Mouse (Mus musculus): ENCODE data around the gene Mthfd1l.

Gene Mthfd1l

DNA sequence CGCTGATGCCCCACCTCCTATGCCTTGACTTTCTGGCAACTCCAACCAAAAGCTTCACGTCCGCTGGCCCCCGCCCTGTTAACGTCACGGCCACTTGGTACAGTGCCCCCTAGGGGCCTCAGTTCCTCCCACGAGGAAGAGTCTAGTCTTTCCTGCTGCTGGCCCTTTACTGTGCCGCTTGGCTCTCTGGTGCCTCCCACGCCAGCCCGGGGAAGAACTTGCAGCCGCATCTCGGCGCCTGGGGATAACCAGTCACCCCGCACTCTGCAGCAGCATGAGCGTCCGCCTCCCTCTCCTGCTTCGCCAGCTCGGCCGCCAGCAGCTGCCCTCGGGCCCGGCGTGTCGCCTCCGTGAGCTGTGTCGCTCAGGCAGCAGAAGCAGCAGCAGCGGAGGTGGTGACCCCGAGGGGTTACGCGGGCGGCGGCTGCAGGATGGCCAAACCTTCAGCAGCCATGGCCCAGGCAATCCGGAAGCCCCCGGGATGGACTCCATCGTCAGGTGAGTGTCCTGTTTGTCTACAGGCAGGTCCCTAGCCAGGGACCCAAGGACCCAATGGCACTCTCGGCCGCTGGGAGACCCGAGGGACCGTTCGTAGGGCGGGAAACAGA is at the start of gene Mthfd1l:
TSS of gene Mthfd1l (plus strand) at position 138 of the 608 bp plus-strand sequence.
- DNase-seq = peak; percentile 82 to 88

DNA sequence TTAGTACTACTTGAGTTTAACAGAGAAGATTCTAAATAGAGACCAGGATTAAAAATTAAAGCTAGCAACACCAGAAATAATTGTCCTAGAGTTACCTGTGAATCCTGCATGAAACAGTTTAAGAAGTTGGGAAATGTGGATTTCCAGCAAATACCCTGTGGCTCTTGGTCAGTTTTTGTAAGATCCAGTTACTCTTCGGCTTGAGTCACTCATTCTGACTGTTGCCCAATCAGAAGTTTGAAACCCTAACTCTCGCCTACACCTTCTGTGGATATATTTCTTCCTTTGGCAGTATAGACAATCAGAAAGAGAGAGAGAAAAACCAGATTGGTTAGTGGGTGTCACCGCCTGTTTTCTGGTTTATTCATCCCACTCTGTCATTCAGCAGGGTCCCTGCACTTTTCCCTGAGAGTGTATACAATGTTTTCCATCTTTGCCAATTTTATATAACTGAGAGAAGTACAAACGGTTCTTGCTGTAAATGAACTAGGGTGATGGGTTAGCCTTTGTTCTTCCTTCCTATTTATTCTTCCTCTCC is 44.8 kb upstream of the Mthfd1l start:
- DNase-seq = no peak

DNA sequence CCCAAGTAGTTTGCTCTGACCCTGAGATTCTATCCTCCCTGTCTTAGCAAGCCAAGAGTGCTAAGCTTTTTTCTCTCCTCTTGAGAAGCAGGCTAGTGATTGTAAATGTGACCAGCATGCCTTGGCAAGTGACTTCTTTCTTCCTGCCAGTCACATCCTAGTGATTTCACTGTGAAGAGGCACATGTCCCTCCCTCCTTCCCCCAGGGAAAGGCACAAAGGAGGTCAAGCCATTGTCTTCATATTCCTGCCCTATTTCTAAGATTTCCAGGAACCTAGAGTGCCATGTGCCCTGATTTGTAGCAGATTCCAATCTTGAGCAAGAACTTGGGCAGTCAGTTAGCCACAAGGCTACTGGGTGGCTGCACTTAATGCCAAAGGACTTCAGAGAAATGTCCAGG is 41.1 kb upstream of the Mthfd1l start:
- no peak for DNase-seq

DNA sequence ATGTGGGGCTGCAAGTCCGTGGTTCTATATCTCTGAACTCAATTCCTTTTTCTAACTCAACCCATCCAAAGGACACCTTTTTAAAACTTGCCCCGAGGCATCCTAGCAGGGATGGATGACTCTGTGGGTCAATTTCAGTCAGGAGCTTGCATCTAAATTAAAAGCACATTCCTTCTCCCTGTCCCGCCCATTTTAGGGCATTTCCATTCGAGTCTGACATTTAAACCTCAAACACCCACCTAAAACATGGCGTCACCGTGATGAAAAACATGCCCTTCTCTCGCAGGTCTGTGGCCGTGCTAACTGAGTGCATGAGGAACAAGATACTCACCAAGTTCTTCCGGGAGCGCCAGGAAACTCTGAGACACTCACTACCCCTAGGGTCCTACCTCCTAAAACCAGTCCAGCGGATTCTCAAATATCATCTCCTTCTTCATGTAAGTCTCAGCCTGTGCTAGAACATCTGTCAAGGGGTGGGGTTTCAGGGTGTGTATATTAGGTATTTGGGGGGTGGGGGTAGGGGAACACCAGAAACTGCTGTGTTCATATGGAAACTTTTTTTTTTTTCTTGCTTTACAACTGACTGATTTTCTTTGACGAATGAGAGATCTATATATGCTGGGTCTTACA is 39.5 kb upstream of the Mthfd1l start:
- DNase-seq = no peak

DNA sequence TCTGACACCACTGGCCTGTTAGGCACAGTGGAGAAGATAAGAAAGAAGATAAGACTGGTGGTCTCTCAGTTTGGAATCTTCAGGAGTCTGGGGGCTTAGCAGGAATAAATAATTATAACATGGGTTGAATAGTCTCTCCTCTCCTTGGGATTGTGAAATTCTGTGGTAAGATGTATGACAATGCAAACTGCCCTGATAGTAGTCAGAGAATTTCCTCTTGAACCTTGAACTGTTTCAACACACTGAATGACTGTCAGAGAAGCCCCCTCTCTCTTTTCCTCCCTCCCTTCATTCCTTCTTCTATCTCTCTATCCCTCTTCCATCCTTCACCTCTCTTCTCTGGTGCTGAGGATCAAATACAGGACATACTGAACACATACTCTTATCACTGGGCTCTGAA is 36.1 kb upstream of the Mthfd1l start:
- DNase-seq = no peak

DNA sequence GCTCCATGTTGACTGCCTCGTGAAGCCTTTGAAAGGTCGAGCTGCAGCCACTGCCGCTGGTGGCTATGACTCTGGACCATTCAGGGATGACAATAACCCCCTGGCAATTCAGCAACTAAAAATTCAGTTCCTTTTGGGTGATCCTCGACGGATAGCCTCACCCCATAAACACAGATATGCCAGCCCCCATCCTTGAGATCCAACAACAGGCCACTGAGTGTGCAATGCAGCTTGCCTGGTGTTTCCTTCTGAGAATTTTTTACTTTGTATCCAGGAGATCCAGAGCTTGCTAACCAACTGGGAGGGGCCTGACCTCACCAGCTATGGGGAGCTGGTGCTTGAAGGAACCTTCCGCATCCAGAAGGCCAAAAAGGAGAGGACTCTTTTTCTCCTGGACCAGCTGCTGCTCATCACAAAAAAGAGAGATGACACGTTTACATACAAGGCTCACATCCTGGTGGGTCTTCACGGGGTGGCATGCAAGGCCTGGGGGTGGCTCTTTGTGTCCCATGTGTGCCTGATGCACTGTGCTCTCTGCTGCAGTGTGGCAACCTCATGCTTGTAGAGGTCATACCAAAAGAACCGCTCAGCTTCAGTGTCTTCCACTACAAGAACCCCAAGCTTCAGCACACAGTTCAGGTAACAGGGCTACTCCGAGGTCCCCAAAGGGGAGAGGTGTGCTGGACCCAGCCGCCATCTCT is 32.9 kb upstream of the Mthfd1l start:
- DNase-seq = no peak

DNA sequence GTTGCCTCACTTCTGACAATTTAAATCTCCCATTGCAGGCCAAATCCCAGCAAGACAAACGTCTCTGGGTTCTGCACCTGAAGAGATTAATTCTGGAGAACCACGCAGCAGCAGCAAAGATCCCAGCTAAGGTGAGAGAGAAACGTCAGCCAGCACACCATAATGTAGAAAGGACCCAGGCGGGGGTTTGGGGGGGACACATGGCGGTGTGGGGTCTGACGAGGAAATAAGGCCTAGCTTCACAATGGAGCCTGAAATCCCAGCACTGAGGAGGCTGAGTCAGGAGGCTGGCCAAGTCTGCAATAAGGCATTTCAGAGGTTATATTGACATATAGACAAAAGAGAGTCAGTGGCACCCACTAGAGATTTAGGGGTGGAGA is 32.3 kb upstream of the Mthfd1l start:
- no peak for DNase-seq

DNA sequence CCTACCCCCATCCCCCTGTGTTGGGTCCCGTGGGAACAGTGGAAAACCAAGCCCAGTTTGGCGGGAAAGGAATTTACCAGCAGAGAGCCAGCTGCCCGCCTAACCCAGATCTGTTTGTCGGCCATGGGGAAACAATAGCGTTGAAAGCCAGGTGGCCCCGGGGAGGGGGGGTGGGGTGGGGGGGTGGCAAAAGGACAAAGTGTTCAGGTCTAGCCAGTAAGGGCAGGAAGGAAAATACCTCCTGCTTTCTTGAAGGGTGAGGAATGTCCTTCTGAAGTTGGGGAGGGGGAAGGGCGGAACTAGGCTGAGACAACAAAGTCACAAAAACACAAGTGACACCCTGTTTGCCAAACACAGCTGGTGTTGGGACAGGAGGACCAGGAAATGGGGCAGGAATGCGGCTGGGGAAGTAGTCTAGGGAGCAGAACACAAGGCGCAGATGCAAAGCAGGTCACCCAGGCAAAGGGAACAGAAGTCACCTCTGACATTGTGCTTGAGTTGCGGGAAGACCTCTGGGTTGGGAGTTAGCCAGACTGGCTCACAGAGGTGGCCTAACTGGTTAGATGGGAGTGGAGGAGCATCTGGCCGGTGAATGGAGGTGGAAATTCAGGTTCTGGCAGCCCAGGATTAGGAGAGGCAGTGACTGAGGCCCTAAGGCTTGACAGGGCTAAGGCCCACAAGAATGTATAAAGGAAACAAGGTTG is 31.7 kb upstream of the Mthfd1l start:
- DNase-seq = no peak

DNA sequence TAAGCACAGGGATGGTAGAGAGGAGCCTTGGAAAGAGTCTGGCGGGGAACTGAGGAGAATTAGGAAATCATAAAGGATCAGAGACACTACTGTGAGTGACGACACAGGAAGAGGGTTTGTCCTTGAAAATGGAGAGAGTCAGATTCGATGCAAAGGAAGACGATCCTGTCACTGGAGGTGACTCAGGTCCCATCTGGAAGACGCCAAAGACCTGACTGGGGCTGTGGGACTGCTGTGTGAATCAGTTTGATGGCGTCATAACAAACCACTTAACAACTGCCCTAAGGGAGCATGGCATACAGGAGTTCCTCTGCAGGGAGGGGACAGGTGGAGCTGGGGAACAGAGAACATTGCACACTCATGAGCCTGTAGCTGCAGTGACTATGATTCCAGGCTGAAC is 30.6 kb upstream of the Mthfd1l start:
- no peak for DNase-seq

DNA sequence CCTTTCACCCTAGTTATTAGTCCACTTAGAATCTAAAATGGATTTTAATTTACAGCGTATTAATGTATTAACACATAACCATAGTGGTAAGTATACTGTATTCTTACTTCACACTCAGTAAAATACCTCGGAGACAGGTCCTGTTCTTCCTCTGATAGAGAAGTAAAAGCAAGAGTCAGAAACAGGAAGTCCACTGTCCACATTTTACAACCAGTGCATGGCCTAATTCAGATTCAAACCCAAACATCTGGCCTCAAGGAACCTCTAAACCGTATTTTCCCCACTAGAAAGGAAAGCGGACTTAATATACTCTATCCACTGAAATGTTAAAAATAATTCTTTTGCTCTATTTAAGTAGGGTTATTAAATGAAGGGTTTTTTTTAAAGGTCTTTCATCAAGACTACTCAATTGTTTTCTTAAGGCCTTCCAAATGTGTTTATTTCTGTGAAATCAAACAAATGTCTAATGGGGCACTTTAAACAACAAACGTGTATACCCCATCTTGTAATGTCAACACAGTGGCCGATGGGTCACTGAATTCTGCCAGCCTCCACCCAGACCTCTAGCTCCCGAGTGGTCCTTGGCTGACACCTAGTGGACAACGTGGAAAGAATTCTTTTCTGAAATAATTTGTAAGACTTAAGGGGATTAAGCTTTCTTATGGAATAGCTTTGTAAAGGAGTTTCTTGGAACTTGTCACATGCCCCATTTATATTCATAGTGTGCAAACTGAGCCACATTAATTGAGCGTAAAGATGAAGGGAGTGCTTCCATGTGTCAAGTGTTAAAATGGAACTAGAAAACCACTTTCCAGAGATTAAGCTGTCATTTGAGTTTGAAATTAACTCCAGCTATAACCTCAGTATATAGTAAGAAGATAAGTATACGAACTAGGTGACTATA is 29.2 kb upstream of the Mthfd1l start:
- DNase-seq = peak; percentile 24 to 57

DNA sequence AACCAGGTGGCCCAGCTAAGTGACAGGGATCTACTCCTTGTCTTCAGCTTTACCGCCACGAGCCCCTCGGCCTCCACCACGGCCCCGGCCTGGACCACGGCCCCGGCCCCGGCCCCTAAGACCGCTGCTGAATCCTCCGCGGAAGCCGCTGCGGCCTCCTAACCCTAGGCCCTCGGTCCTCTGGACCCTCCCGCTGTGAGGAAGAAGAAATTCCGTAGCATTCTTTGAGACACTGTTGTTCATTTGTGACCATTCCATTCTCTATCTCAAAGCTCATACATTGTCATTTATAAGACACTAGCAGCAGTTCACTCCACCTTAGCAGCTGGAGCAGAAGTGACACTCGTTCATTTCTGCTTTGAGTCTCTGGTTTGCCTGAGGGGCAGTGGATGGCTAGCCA is 26.0 kb upstream of the Mthfd1l start:
- no peak for DNase-seq

DNA sequence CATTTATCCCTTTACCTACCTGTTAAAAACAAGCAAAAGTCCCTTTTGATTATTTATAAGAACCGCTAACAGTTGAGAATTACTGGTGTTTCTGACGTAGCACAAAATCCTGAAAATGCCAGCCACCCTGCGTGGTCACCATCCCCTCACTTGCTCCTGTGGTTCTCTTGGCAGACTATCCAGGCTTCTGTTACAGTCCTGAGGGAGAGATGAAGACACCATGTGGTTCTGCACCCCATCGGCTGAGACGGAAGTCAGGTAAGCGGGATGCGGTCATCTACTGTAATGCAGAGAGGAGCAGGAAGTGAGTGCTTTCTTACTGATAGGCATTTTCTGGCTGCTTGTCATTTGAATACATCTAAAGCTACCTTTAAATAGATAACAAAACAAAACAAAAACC is 25.6 kb upstream of the Mthfd1l start:
- no peak for DNase-seq

DNA sequence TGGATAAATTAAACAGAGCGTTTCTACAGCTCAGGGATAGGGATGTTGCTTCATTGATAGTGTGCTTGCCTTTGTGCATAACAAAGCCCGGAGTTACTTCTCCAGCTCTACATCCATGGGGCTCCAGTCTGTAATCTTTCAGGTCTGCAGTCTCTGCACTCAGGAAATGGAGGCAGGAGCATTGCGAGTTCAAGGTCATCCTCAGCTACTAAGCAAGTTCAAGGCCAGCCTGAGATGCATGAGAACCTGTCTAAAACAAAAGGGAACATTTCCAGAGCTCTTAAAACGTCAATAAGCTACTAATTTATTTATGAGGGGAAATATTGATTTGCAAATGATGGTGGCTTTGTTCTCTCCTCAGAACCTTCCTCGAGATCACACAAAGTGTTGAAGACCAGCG is 23.6 kb upstream of the Mthfd1l start:
- no peak for DNase-seq

DNA sequence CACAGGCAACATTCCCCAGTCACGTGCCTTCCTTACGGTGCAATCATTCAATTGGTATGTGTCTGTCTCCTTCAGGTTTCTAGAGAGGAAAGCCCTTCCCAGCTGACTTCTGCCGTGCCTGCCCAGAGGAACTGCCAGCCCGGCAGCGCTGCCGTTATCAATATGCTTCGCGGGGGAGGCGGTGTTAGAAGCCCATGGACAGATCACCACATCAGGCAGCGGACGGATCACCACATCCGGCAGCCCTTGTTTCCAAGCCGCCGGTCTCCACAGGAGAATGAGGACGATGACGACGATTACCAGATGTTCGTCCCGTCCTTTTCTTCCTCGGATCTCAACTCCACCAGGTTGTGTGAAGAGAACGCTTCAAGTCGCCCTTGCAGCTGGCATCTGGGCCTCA is 16.4 kb upstream of the Mthfd1l start:
- no peak for DNase-seq

DNA sequence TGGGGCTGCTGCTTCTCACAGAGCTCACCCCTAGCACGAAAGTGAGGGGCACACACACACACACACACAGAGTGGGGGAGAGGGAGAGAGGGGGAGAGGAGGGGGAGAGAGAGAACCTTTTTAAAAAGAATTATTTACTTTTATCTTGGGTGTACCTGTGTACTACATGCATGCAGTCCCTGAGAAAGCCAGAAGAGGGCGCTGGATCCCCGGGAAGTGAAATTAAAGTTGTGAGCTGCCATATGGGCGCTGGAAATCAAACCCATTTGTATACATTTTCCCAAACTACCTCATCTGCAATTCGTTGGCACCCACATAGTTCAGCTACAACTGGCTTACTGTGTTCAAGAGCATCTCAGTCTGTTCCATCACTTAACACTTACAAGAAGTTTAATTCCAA is 14.3 kb upstream of the Mthfd1l start:
- no peak for DNase-seq

DNA sequence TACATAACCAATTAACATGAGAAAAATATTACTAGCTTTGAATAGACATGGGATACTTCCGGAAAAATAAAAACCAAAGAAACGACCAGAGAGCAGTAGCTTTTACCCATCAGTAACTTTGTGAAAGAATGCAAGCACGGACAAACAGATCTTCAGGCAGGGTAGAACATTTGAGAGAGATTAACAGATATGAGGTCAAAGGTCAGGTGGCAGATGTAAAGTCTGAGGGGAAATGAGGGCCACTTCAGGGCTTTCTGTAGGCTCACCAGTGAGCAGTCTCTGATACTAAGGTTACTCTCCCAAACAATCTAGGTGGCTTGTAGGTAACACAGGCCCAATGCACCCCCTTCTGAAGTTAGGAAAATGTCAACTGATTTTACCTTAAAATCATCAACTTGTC is 3.9 kb upstream of the Mthfd1l start:
- no peak for DNase-seq

DNA sequence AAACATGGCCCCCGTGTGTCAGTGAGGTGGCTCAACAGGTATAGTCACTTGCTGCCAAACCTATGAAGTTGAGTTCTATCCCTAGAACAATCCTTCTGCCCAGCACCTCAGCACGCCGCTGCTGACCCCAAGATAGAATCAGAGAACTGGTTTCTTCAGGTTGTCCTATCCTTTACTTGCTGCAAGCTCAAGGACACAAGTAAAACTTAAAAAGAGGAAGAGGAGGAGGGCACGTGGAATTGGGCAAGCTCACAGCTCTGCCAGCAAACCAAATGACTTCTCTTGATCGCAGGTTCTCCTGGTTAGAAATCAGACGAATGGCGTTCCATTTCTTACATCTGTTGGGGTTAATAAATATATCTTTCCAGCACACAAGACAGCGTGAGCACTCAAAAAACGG is 681 bp upstream of the Mthfd1l start:
- DNase-seq = no peak

DNA sequence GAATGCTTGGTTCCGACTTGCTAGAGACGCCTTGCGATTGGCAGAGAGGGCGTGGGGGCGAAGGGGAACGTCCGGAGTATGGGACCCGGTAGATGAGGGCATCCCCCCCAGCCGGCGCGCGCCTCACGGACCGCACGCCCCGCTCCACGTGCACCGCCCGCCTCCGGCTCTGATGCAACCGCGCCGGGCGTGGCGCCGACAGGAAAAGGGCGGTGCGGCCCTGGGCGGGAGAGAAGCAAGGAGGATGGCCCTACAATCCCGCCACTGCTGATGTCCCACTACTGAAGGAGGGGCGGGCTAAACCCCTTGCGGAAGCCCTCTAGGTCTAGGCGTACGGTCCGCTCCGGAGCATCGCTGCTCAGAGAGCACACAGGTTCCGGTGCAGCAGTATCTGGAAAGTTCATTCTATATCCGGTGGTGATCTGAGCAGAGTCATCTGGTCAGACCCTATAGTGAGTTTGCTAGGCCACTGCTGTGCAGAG is 712 bp downstream of the Mthfd1l start:
- DNase-seq = peak; percentile 84 to 88

DNA sequence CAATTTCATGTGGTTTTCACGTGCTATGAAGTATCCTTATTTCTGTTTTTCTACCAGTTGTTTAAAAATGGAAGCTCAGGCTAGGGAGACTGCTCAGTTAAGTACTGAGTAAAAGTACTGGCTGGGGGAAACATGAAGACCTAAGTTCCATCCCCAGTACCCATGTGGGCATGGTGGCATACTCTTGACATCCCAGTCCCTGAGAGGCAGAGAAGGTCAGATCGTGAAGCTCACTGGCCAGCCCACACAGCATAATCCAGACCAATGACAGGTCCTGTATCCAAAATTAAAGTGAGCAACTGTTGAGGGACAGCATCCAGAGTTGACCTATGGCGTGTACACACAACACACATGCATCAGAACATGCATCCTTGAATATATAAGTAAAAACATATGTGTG is 1.5 kb downstream of the Mthfd1l start:
- no peak for DNase-seq

DNA sequence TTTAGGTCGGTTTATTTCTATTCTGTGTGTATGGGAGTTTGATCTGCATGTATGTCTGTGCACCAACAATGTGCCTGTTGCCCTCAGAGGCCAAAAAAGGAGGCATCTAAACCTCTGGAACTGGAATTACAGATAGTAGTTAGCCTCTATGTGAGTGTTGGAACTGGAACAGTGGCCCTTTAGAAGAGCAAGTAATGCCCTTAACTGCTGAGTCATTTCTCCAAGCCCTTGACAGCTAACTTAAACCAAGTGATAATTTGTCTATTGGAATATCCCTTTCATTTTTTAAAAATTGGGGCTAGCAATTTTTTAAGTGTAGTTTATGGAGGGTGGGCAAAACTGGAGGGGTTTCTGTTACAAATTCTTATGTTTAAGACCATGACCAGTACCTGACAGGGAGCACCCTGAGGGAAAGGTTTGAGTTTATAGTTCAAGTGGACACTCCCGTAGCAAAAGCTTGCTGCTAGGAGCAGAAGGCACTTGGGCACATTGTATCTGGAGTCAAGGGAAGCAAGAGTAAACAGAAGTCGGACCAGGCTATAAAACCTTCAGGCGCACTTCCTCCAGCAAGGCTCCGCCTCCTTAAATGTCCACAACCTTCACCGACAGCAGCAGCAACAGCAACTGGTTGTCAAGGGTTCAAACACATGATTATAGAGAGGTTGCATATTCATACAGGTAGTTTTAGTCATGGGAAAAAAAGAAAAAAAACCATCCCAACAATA is 3.1 kb downstream of the Mthfd1l start:
- DNase-seq = no peak

DNA sequence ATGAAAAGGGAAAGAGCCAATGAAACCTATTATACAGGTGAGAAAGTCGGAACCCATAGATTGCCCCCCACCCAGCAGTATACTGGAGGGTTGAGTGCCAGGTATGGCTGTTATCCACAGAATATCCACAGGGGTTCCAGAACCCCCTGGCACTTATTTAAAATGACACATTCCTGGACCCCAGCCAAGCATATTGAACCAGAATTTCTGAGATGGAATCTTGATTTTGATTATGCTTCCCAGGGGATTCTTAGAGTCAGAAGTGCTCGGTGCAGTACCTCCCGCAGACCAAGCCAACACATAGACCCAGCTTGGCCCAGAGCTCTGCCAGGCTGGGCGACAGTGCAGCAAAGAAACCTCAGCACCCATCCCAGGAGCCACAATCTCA is 3.7 kb downstream of the Mthfd1l start:
- no peak for DNase-seq

DNA sequence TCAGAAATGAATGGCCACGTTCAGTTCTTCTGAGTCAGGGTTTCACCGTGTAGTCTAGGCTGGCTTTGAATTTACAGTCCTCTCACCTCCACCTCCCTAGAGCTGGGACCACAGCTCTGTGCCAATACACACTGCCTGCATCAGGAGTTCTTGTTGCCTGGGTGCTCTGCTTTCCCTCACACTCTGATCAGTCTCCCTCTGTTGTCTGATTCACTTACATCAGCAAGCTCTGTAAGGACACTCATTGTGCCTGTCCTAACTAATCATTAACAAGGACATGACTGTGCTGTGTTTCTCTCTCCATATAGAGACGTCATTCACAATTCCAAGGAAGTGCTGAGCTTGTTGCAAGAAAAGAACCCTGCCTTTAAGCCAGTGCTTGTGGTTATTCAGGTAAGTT is 5.4 kb downstream of the Mthfd1l start:
- DNase-seq = no peak
